Mouse (Mus musculus): ENCODE measurements around the gene Yrdc.

DNA sequence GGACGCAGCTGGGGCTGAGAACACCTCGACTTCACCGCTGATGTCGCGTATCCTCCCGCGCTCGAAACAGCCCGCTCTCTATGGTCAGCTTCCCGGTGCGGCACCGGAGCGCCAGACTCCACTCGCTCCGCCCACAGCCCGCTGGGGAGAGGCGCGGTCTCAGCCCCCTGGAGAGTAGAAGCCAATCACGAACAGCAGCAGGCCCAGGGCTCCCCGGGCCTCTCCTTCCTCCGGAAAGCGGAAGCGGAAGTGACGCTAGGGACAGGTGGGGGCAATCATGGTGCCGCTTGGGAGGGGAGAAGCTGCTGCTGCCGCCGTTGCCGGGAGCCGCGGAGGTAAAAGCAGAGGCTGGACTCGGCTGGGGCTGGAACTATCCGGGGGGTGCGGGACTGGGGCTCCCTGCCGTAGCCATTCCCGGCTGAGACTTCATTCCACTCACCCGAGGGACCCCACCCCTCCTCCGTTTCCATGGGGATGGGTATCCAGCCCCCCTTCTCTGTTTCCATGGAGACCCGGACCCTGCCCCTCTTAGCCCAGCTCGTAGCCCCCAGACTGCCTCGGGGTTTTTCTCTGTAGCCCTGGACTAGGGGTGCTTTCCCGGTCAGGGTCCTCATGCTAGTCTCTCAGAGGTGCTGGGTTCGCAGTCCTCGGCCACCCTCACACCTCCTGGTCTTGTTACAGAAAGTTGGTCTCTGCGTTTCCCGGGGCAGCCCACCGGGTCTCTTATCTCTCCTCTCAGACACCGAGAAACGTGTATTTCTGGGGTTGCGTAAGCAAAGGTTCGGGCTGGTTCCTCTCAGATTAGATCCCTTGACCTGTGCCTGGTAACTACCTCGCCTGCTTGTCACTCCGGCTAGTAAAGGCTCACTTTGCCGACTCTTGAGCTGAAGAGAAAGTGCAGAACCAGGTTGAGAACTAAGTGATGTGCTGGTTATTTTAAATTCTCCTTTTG is 47.9 kb upstream of the Yrdc start:
- TF ChIP-seq CTCF (IDR thresholded peaks at IDR 0.05; ENCODE audit: borderline replicate concordance, control insufficient read depth, extremely low read depth, insufficient read depth, low read length, poor library complexity) (no peak), POLR2A (IDR thresholded peaks at IDR 0.05; ENCODE audit: control insufficient read depth, extremely low read depth, insufficient read depth, low read length, poor library complexity) (peak; percentile 82)
